Mouse (Mus musculus) lung, postnatal 4 days (tissue): ENCODE measurements around the gene Rspo1.
"Not testable (repeated sequence)": the region's sequence is repeated elsewhere in the genome, so short reads cannot be mapped to it uniquely, and the experiment has no call there.

ENCODE experiments used
- DNase-seq, 2 experiments: peaks; one replicate each; pipeline ENCODE4 v3.0.0; 2021

Rspo1 gene

GRCm38 (mm10) chr4:124985671-124986602 is at the start of gene Rspo1:
TSS of gene Rspo1 (plus strand) at chr4:124986430.
- peak in 1 of 2 experiments; percentile 59 for DNase-seq

GRCm38 (mm10) chr4:124936613-124937471 is 49.4 kb upstream of the Rspo1 start, which contains the start of gene 9930104L06Rik:
TSS of gene 9930104L06Rik (plus strand) at chr4:124937048.
- peak; percentile 95 for DNase-seq

GRCm38 (mm10) chr4:124939211-124939610 is 47.0 kb upstream of the Rspo1 start, which contains the start of gene Cdca8:
TSS of gene Cdca8 (minus strand) at chr4:124939311.
- DNase-seq, result not testable (repeated sequence)

GRCm38 (mm10) chr4:124943022-124943421 is 43.2 kb upstream of the Rspo1 start:
- peak; percentile 64 to 84 for DNase-seq

- DNase-seq, result no peak
These were observed 42.4 kb upstream of the Rspo1 start for GRCm38 (mm10) chr4:124943781-124944180.

- no peak for DNase-seq
These were observed 41.3 kb upstream of the Rspo1 start for GRCm38 (mm10) chr4:124944961-124945360.

- DNase-seq, result no peak
These were observed 36.7 kb upstream of the Rspo1 start for GRCm38 (mm10) chr4:124949488-124949887.

- DNase-seq, result peak; percentile 19 to 71
These were observed 35.8 kb upstream of the Rspo1 start for GRCm38 (mm10) chr4:124950181-124951035.

- DNase-seq, result peak in 1 of 2 experiments; percentile 75
These were observed 35.2 kb upstream of the Rspo1 start for GRCm38 (mm10) chr4:124951036-124951433.

GRCm38 (mm10) chr4:124953546-124953945 is 32.7 kb upstream of the Rspo1 start:
- peak; percentile 53 to 89 for DNase-seq

- DNase-seq, result no peak
These were observed 28.9 kb upstream of the Rspo1 start for GRCm38 (mm10) chr4:124957284-124957683.

GRCm38 (mm10) chr4:124959062-124959461 is 27.2 kb upstream of the Rspo1 start:
- peak; percentile 36 to 82 for DNase-seq

- DNase-seq, result no peak
These were observed 25.3 kb upstream of the Rspo1 start for GRCm38 (mm10) chr4:124960940-124961339.

- DNase-seq, result no peak
These were observed 23.7 kb upstream of the Rspo1 start for GRCm38 (mm10) chr4:124962576-124962975.

GRCm38 (mm10) chr4:124964912-124965599 is 21.2 kb upstream of the Rspo1 start:
- no peak for DNase-seq

GRCm38 (mm10) chr4:124968711-124969110 is 17.5 kb upstream of the Rspo1 start:
- no peak for DNase-seq

- no peak for DNase-seq
These were observed 16.9 kb upstream of the Rspo1 start for GRCm38 (mm10) chr4:124969219-124969848.

GRCm38 (mm10) chr4:124970194-124970593 is 16.0 kb upstream of the Rspo1 start:
- DNase-seq, result no peak

GRCm38 (mm10) chr4:124970677-124971076 is 15.6 kb upstream of the Rspo1 start:
- DNase-seq, result no peak

GRCm38 (mm10) chr4:124971094-124971493 is 15.1 kb upstream of the Rspo1 start:
- no peak for DNase-seq

- DNase-seq, result no peak
These were observed 13.9 kb upstream of the Rspo1 start for GRCm38 (mm10) chr4:124972316-124972715.
